Mouse (Mus musculus): ENCODE results near the gene Adam6a. TPM values are rescaled to one million over a fixed set of nuclear protein-coding genes. Genes with fewer than 3 reads are reported as not detected.
"Not testable (repeated sequence)": the region's sequence is repeated elsewhere in the genome, so short reads cannot be mapped to it uniquely, and the experiment has no call there.

Gene Adam6a
- not detected in 2 replicates for polyA plus RNA-seq (2015; fragmentation: Nextera tagmentation; extraction: Ambion mirVana)

DNA sequence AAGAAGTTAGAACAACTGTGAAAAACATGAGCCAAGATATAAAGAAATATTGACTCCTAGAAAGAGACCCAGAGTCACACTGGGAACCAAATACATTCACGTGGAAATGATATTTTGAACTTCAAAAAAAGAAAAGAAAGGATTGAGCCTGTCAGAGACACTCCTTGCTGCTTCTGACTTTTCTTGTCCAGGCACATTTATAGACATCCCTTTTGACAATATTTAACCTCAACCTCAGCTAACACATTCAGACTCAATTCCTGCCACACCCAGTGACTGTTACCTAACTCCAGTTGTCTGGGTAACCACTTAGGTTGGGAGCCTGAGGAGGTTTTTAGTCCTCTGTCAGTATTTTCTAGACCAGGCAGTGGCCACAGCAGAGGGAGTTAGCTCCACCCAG, at the start of gene Adam6a:
Gene Adam6a (plus strand): TSS at position 301 of the 400 bp plus-strand sequence.
- WGBS, result 80% methylated on average over 1 of the region's 1 CpGs
- H3K4me2 ChIP-seq (ENCODE audit: low read depth, low read length); H3K27ac ChIP-seq (ENCODE audit: low read length); H3K27me3 ChIP-seq (replicated peaks; ENCODE audit: control insufficient read depth, insufficient read depth, low read length); H3K9me3 ChIP-seq (ENCODE audit: control insufficient read depth, low read length); ATAC-seq; H3K9ac ChIP-seq (ENCODE audit: low read depth, low read length); H3K4me3 ChIP-seq (ENCODE audit: low read length); H3K4me1 ChIP-seq (ENCODE audit: control insufficient read depth, insufficient read depth, low read length); H3K36me3 ChIP-seq (ENCODE audit: control insufficient read depth, insufficient read depth, low read length): not testable (repeated sequence)

DNA sequence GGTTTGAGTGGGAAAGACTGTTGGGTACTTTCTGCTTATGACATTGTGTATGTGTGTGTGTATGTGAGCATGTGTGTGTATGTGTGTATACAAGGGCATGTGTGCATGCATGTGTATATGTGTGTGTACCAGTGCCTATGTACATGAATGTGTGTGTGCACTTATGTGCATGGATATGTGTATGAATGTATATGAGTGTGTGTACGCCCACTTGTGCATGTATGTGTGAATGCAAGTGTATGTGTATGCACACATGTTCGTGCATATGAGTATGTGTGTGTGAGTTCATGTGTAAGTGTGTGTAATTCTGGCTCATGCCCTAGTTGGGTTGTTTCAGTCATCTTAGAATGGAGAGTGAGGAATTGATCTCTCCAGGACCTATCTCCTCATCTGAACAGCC, 17.8 kb upstream of the Adam6a start:
- no peak for ATAC-seq
- no peak overlapping the region for H3K27ac ChIP-seq (ENCODE audit: low read length)
- no peak overlapping the region for H3K4me2 ChIP-seq (ENCODE audit: low read depth, low read length)
- no peaks in the 10 kb centered on the region for H3K9me3 ChIP-seq (ENCODE audit: control insufficient read depth, low read length)
- H3K4me3 ChIP-seq (ENCODE audit: low read length), result no peak overlapping the region
- WGBS, result 72% methylated on average over 2 of the region's 2 CpGs
- no peak overlapping the region for H3K9ac ChIP-seq (ENCODE audit: low read depth, low read length)
- no peaks in the 10 kb centered on the region for H3K4me1 ChIP-seq (ENCODE audit: control insufficient read depth, insufficient read depth, low read length)
- H3K36me3 ChIP-seq (ENCODE audit: control insufficient read depth, insufficient read depth, low read length), result no peaks in the 10 kb centered on the region
- no peaks in the 10 kb centered on the region for H3K27me3 ChIP-seq (replicated peaks; ENCODE audit: control insufficient read depth, insufficient read depth, low read length)

DNA sequence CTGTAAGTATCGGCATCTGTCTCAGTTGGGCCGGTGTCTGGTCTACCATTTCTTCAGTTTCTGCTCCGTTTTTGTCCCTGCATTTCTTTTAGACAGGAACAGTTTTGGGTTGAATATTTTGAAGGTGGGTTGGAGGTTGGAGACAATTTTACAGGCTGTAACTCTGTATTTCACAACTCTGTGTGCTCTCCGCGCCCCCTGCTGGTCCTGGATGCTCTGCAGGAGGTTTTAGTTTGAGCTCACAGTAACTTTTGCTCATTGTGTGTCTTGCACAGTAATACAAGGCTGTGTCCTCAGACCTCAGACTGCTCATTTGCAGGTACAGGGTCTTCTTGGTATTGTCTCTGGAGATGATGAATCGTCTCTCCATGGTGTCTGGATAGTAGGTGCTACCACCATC, 34.5 kb downstream of the Adam6a start:
- Histone ChIP-seq H3K9ac (ENCODE audit: low read depth, low read length) (no peak overlapping the region), H3K9me3 (ENCODE audit: control insufficient read depth, low read length) (no peaks in the 10 kb centered on the region), H3K4me1 (ENCODE audit: control insufficient read depth, insufficient read depth, low read length) (no peaks in the 10 kb centered on the region), H3K27me3 (replicated peaks; ENCODE audit: control insufficient read depth, insufficient read depth, low read length) (no peaks in the 10 kb centered on the region), H3K4me2 (ENCODE audit: low read depth, low read length) (no peak overlapping the region), H3K4me3 (ENCODE audit: low read length) (no peak overlapping the region), H3K27ac (ENCODE audit: low read length) (no peak overlapping the region), H3K36me3 (ENCODE audit: control insufficient read depth, insufficient read depth, low read length) (no peaks in the 10 kb centered on the region)
- ATAC-seq, result no peak
- 49% methylated on average over 6 of the region's 6 CpGs for WGBS

DNA sequence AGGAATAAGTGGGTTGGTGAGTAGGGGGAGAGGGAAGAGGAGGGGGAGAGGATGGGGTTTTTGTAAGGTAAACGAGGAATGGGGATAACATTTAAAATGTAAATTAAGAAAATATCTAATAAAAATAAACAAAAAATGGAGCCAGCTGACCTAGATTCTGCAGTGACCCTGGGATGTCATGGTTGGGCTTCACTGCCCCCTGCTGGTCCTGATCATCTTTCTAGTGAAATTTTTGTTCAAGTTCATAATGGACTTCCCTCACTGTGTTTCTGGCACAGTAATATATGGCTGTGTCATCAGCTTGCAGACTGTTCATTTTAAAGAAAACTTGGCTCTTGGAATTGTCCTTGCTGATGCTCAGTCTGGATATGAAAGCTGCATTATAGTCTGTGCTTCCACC, 44.3 kb downstream of the Adam6a start:
- Histone ChIP-seq H3K27ac (ENCODE audit: low read length) (no peak overlapping the region), H3K4me2 (ENCODE audit: low read depth, low read length) (no peak overlapping the region), H3K27me3 (replicated peaks; ENCODE audit: control insufficient read depth, insufficient read depth, low read length) (no peaks in the 10 kb centered on the region), H3K4me3 (ENCODE audit: low read length) (no peak overlapping the region), H3K36me3 (ENCODE audit: control insufficient read depth, insufficient read depth, low read length) (no peaks in the 10 kb centered on the region), H3K4me1 (ENCODE audit: control insufficient read depth, insufficient read depth, low read length) (no peaks in the 10 kb centered on the region), H3K9ac (ENCODE audit: low read depth, low read length) (no peak overlapping the region), H3K9me3 (ENCODE audit: control insufficient read depth, low read length) (no peaks in the 10 kb centered on the region)
- no peak for ATAC-seq
- WGBS, result 54% methylated on average over 1 of the region's 1 CpGs

Other genes with a start within 250 kb of the Adam6a start
- not detected in 2 replicates for gene Adam6b, start 54.4 kb upstream of the Adam6a start, polyA plus RNA-seq (2015; fragmentation: Nextera tagmentation; extraction: Ambion mirVana)